Mouse (Mus musculus): ENCODE results near the gene Pdcd1lg2. TPM values are rescaled to one million over a fixed set of nuclear protein-coding genes. Genes with fewer than 3 reads are reported as not detected.

The Pdcd1lg2 gene
- polyA plus RNA-seq, 2 experiments, result not detected

DNA sequence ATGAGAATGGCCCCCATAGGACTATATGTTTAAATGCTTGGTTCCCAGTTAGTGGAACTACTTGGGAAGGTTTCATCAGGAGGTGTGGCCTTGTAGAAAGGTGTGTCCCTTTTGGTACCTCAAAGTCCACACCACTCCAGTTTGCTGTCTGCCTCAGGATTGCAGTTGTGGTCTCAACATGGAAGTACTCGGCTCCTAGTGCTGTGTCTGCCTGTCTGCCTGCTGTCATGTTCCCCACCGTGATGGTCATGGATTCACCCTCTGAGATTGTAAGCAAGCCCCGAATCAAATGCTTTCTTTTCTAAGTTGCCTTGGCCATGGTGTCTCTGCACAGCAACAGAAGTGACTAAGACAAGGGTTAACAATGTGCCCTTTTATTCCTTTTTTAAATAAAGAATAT, 103.4 kb downstream of the Pdcd1lg2 start:
- ATAC-seq (ENCODE audit: low FRiP score, low read depth), result no peak
- WGBS, result 97% methylated on average over 3 of the region's 3 CpGs
- TF ChIP-seq POLR2A (IDR thresholded peaks at IDR 0.05; ENCODE audit: borderline replicate concordance, extremely low read depth, insufficient read depth, insufficient read length), result no peak

DNA sequence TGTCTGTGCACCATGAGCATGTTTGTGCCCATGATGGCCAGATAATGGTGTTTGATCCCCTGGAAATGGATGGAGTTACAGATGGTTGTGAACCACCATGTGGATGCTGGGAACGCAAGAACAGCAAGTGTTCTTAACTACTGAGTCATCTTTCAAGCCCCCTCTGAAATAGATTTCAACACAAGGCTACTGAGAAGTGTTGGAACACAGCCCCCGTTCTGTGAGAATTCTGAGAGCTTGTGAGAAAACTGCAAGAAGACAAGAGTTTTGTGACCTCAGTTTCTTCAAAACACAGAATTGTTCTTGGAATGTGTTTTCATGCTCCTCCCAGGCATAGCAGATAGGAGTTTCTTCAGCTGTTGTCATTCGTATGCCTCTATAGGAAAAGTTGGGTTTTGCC, 104.7 kb downstream of the Pdcd1lg2 start:
- no peak overlapping the region for H3K27ac ChIP-seq (replicated peaks; ENCODE audit: low read depth, low read length)
- ATAC-seq (ENCODE audit: low FRiP score, low read depth) (no peak), DNase-seq (ENCODE audit: low spot score) (no peak)
- peaks cover 2% of the 10 kb centered on the region; the same call in 1 of the 2 replicates for H3K36me3 ChIP-seq (ENCODE audit: control insufficient read depth, insufficient read depth, low read length)
- H3K4me1 ChIP-seq (ENCODE audit: control insufficient read depth, insufficient read depth, low read length), result no peaks in the 10 kb centered on the region; the same call in 1 of the 2 replicates
- no peak overlapping the region for H3K9ac ChIP-seq (ENCODE audit: low read depth, low read length, severe bottlenecking)
- no peak overlapping the region for H3K4me3 ChIP-seq (replicated peaks; ENCODE audit: low read length)
- H3K4me2 ChIP-seq (replicated peaks; ENCODE audit: low read depth, low read length, severe bottlenecking), result no peak overlapping the region
- no peak for TF ChIP-seq POLR2A (IDR thresholded peaks at IDR 0.05; ENCODE audit: borderline replicate concordance, extremely low read depth, insufficient read depth, insufficient read length)
- no peaks in the 10 kb centered on the region for H3K27me3 ChIP-seq (ENCODE audit: control insufficient read depth, insufficient read depth, low read length)
- peaks cover 4% of the 10 kb centered on the region; the same call in 1 of the 2 replicates for H3K9me3 ChIP-seq (ENCODE audit: control insufficient read depth, low read length)
- WGBS, result 84% methylated on average over 3 of the region's 3 CpGs

More for the DNA sequence above, 103.4 kb downstream of the Pdcd1lg2 start:
- DNase-seq (ENCODE audit: low spot score), result no peak
- Histone ChIP-seq H3K27me3 (ENCODE audit: control insufficient read depth, insufficient read depth, low read length) (no peaks in the 10 kb centered on the region), H3K36me3 (ENCODE audit: control insufficient read depth, insufficient read depth, low read length) (peaks cover 2% of the 10 kb centered on the region; the same call in 1 of the 2 replicates), H3K4me3 (replicated peaks; ENCODE audit: low read length) (no peak overlapping the region), H3K27ac (replicated peaks; ENCODE audit: low read depth, low read length) (no peak overlapping the region), H3K9me3 (ENCODE audit: control insufficient read depth, low read length) (peaks cover 4% of the 10 kb centered on the region; the same call in 1 of the 2 replicates), H3K4me1 (ENCODE audit: control insufficient read depth, insufficient read depth, low read length) (no peaks in the 10 kb centered on the region), H3K9ac (ENCODE audit: low read depth, low read length, severe bottlenecking) (no peak overlapping the region), H3K4me2 (replicated peaks; ENCODE audit: low read depth, low read length, severe bottlenecking) (no peak overlapping the region)

DNA sequence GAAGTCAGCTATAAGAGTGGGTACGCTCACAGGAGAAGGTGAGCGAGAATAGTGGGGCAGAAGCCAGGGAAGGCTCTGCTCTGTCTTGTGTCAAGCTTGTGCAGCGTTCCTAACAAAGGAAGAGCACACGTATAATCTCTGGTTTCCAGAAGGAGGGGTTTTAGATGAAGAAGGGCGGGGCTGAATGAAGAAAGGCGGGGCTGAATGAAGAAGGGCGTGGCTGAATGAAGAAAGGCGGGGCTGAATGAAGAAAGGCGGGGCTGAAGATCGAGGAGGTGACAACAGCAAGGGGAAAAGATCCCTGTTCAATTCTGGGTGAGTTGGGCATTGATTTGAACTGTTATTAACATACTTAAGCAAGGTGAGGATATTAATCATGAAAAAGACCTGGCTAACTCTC, 105.3 kb downstream of the Pdcd1lg2 start:
- Histone ChIP-seq H3K27me3 (ENCODE audit: control insufficient read depth, insufficient read depth, low read length) (no peaks in the 10 kb centered on the region), H3K4me1 (ENCODE audit: control insufficient read depth, insufficient read depth, low read length) (peaks cover 5% of the 10 kb centered on the region; the same call in 1 of the 2 replicates), H3K27ac (replicated peaks; ENCODE audit: low read depth, low read length) (no peak overlapping the region), H3K4me3 (replicated peaks; ENCODE audit: low read length) (no peak overlapping the region), H3K36me3 (ENCODE audit: control insufficient read depth, insufficient read depth, low read length) (peaks cover 2% of the 10 kb centered on the region; the same call in 1 of the 2 replicates), H3K4me2 (replicated peaks; ENCODE audit: low read depth, low read length, severe bottlenecking) (no peak overlapping the region), H3K9ac (ENCODE audit: low read depth, low read length, severe bottlenecking) (no peak overlapping the region), H3K9me3 (ENCODE audit: control insufficient read depth, low read length) (peaks cover 4% of the 10 kb centered on the region; the same call in 1 of the 2 replicates)
- WGBS, result 75% methylated on average over 10 of the region's 10 CpGs
- ATAC-seq (ENCODE audit: low FRiP score, low read depth) (no peak), DNase-seq (ENCODE audit: low spot score) (no peak)
- TF ChIP-seq POLR2A (IDR thresholded peaks at IDR 0.05; ENCODE audit: borderline replicate concordance, extremely low read depth, insufficient read depth, insufficient read length), result no peak

DNA sequence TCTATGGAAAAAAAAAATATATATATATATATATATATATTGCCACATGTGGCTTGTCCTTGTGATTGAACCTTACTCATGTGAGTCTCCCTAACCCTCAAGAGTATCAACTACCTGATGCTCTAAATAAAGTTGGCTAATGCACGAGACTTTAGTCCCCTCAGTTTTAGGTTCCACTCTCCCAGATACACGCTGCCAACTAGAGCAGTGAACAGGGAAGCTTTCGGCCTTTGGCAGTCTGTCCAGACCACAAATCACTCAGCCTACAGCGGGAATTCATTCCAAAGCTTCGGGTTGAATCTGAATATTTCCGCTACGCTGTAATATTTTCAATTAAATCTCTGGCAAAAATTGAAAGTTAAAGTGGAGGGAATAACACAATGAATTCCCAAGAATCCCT, 107.7 kb downstream of the Pdcd1lg2 start:
- H3K36me3 ChIP-seq (ENCODE audit: control insufficient read depth, insufficient read depth, low read length), result peaks cover 2% of the 10 kb centered on the region; the same call in 1 of the 2 replicates
- TF ChIP-seq POLR2A (IDR thresholded peaks at IDR 0.05; ENCODE audit: borderline replicate concordance, extremely low read depth, insufficient read depth, insufficient read length), result no peak
- ATAC-seq (ENCODE audit: low FRiP score, low read depth) (no peak), DNase-seq (ENCODE audit: low spot score) (no peak)
- no peaks in the 10 kb centered on the region for H3K27me3 ChIP-seq (ENCODE audit: control insufficient read depth, insufficient read depth, low read length)
- no peak overlapping the region for H3K4me2 ChIP-seq (replicated peaks; ENCODE audit: low read depth, low read length, severe bottlenecking)
- no peak overlapping the region for H3K9ac ChIP-seq (ENCODE audit: low read depth, low read length, severe bottlenecking)
- 75% methylated on average over 7 of the region's 7 CpGs for WGBS
- peaks cover 11% of the 10 kb centered on the region; the same call in 1 of the 2 replicates for H3K4me1 ChIP-seq (ENCODE audit: control insufficient read depth, insufficient read depth, low read length)
- H3K27ac ChIP-seq (replicated peaks; ENCODE audit: low read depth, low read length), result no peak overlapping the region
- H3K4me3 ChIP-seq (replicated peaks; ENCODE audit: low read length), result no peak overlapping the region
- H3K9me3 ChIP-seq (ENCODE audit: control insufficient read depth, low read length), result peaks cover 4% of the 10 kb centered on the region; the same call in 1 of the 2 replicates

DNA sequence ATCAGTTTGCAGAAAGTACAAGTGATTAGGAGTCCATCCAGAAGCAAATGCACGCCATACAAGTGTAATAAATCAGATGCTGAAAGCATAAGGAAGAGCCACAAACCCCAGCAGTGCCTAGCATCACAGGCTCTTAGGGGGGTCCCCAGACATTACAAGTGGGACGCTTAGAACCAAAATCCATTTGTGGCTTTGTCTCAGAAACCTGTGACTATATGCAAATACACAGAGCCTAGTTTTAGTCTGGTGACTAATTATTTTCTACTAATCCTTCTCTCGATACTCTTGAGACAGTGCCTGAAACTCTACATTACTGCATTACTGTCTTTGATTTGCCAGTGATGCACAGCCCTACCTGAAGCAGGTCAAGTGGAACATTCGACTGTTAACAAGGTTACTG, 108.2 kb downstream of the Pdcd1lg2 start:
- Histone ChIP-seq H3K36me3 (ENCODE audit: control insufficient read depth, insufficient read depth, low read length) (peaks cover 2% of the 10 kb centered on the region; the same call in 1 of the 2 replicates), H3K4me2 (replicated peaks; ENCODE audit: low read depth, low read length, severe bottlenecking) (no peak overlapping the region), H3K27ac (replicated peaks; ENCODE audit: low read depth, low read length) (no peak overlapping the region), H3K4me1 (ENCODE audit: control insufficient read depth, insufficient read depth, low read length) (peaks cover 11% of the 10 kb centered on the region), H3K9ac (ENCODE audit: low read depth, low read length, severe bottlenecking) (no peak overlapping the region), H3K4me3 (replicated peaks; ENCODE audit: low read length) (no peak overlapping the region), H3K27me3 (ENCODE audit: control insufficient read depth, insufficient read depth, low read length) (no peaks in the 10 kb centered on the region), H3K9me3 (ENCODE audit: control insufficient read depth, low read length) (peaks cover 4% of the 10 kb centered on the region; the same call in 1 of the 2 replicates)
- TF ChIP-seq POLR2A (IDR thresholded peaks at IDR 0.05; ENCODE audit: borderline replicate concordance, extremely low read depth, insufficient read depth, insufficient read length), result no peak
- WGBS, result 68% methylated on average over 4 of the region's 4 CpGs
- DNase-seq (ENCODE audit: low spot score) (no peak), ATAC-seq (ENCODE audit: low FRiP score, low read depth) (no peak)

Other genes with a start within 250 kb of the Pdcd1lg2 start
- gene Jak2, start 159.1 kb upstream of the Pdcd1lg2 start, polyA plus RNA-seq (2012; rRNA removed), result 13.1 and 15.7 TPM in 2 replicates
- gene Jak2, start 159.1 kb upstream of the Pdcd1lg2 start, polyA plus RNA-seq (2014; fragmentation: Nextera tagmentation; extraction: Ambion mirVana), result 15.2 and 16.4 TPM in 2 replicates
- gene Insl6, start 85.6 kb upstream of the Pdcd1lg2 start, polyA plus RNA-seq (2012; rRNA removed), result 2.8 and 3.0 TPM in 2 replicates
- 5.6 and 6.7 TPM in 2 replicates for gene Insl6, start 85.6 kb upstream of the Pdcd1lg2 start, polyA plus RNA-seq (2014; fragmentation: Nextera tagmentation; extraction: Ambion mirVana)
- gene Rln1, start 76.2 kb upstream of the Pdcd1lg2 start, polyA plus RNA-seq (2012; rRNA removed), result 0.19 and 0.41 TPM in 2 replicates
- 0.68 TPM in 1 of 2 replicates, not detected in the other for gene Rln1, start 76.2 kb upstream of the Pdcd1lg2 start, polyA plus RNA-seq (2014; fragmentation: Nextera tagmentation; extraction: Ambion mirVana)
- gene Plgrkt, start 43.5 kb upstream of the Pdcd1lg2 start, polyA plus RNA-seq (2012; rRNA removed), result 36.7 and 47.5 TPM in 2 replicates
- gene Plgrkt, start 43.5 kb upstream of the Pdcd1lg2 start, polyA plus RNA-seq (2014; fragmentation: Nextera tagmentation; extraction: Ambion mirVana), result 64.6 and 65.8 TPM in 2 replicates
- gene Cd274, start 43.5 kb upstream of the Pdcd1lg2 start, polyA plus RNA-seq (2012; rRNA removed), result 0.47 and 0.77 TPM in 2 replicates
- 0.10 and 0.21 TPM in 2 replicates for gene Cd274, start 43.5 kb upstream of the Pdcd1lg2 start, polyA plus RNA-seq (2014; fragmentation: Nextera tagmentation; extraction: Ambion mirVana)
- 31.4 and 35.7 TPM in 2 replicates for gene Ric1, start 111.4 kb downstream of the Pdcd1lg2 start, polyA plus RNA-seq (2012; rRNA removed)
- gene Ric1, start 111.4 kb downstream of the Pdcd1lg2 start, polyA plus RNA-seq (2014; fragmentation: Nextera tagmentation; extraction: Ambion mirVana), result 22.7 and 27.8 TPM in 2 replicates
- 16.7 and 20.1 TPM in 2 replicates for gene Ermp1, start 237.5 kb downstream of the Pdcd1lg2 start, polyA plus RNA-seq (2012; rRNA removed)
- 16.1 and 18.1 TPM in 2 replicates for gene Ermp1, start 237.5 kb downstream of the Pdcd1lg2 start, polyA plus RNA-seq (2014; fragmentation: Nextera tagmentation; extraction: Ambion mirVana)

Measured in limb, embryonic 14.5 days (tissue).